Mouse (Mus musculus) embryonic stem cell, embryonic (primary cell): ENCODE results near the gene Cbx1.

Source experiments
- CTCF ChIA-PET, 4 experiments: fragments of 300-600 bp in 2 of 4; fragments of 350-600 bp in 2 of 4; sonication (Branson Sonifier 250); formaldehyde crosslinking; loops; one replicate each; lab custom pipeline; 2022; ENCODE audit warnings: inconsistent platforms in 2 of 4; lab: Charles Lee
- POLR2A ChIA-PET, 4 experiments: fragments of 300-600 bp in 2 of 4; fragments of 350-600 bp in 2 of 4; sonication (Branson Sonifier 250); formaldehyde crosslinking; loops; one replicate each; lab custom pipeline; 2022; ENCODE audit warnings: antibody characterized with exemption in 4 of 4, inconsistent platforms in 1 of 4; lab: Charles Lee

Cbx1 gene

GRCm38 (mm10) chr11:96830539-96831216, 41.8 kb downstream of the Cbx1 start:
- ChIA-PET POLR2A (interaction anchor here (0.5 to 14.8 kb wide), 60 partner anchors 8 to 870 kb away, joined by 3 to 288 read pairs (median 6); partner anchors contain the start of genes Cbx1 (in 2 of the 4), Snx11 (in 2 of the 4), Copz2 (in 1 of the 4) and Kpnb1 (in 1 of the 4)), CTCF (interaction anchor here in 2 of 4 experiments (0.5 to 1.6 kb wide), 6 partner anchors 20 to 483 kb away, joined by 3 to 9 read pairs (median 4); partner anchors contain the start of gene Cdk5rap3 (in 1 of the 2))

DNA sequence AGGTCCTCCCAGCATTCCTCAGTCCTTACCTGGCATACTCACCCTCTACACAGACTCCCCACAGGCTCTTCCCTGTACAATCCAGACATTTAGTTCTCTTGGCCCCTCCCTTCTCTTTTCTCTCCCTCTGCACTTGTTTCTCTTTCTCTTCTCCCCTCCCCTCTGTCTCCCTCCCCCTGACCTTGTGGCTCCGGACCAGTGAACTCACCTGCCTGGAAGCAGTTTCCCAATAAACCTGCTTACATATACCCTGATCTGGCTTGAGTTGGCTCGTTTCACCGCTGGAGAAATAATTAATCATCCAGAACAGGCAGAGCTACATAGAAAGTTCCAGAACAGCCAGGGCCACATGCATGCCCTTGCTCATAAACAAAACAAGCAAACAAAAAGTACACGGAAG, 42.6 kb downstream of the Cbx1 start:
- ChIA-PET POLR2A (interaction anchor here in 3 of 4 experiments (0.7 to 14.8 kb wide), 21 partner anchors 9 to 1511 kb away, joined by 3 to 288 read pairs (median 22); partner anchors contain the start of genes Cbx1 (in 2 of the 3) and Copz2 (in 1 of the 3)), CTCF (interaction anchor here in 2 of 4 experiments (0.5 to 1.6 kb wide), 3 partner anchors 30 to 482 kb away, joined by 3 to 9 read pairs (median 5); no protein-coding TSS in a partner anchor)

DNA sequence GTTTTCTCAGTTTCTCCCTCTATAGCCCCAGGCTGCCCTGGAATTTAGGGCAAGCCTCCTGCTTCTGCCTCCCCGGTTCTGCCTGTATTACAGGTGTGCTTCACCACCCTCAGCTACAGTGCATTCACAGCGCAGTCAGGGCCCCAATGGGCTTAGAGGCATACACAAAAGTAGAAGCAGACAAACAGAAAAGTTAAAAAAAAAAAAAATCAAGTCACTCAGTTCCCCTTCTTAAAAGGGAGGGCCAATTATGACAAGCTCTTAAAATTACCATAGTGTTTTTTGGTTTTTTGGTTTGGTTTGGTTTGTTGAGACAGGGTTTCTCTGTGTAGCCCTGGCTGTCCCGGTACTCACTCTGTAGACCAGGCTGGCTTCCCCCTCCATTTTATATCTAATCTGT, 43.6 kb downstream of the Cbx1 start:
- ChIA-PET CTCF (interaction anchor here (0.6 to 0.7 kb wide), 7 partner anchors 11 to 212 kb away, joined by 3 to 12 read pairs (median 3); no protein-coding TSS in a partner anchor), POLR2A (interaction anchor here (0.6 to 14.4 kb wide), 13 partner anchors 8 to 877 kb away, joined by 3 to 234 read pairs (median 5); no protein-coding TSS in a partner anchor)

GRCm38 (mm10) chr11:96832973-96833372, 44.0 kb downstream of the Cbx1 start:
- CTCF ChIA-PET, result interaction anchor here in 1 of 4 experiments (0.6 kb wide), 2 partner anchors 37 to 118 kb away, joined by 3 to 12 read pairs; no protein-coding TSS in a partner anchor
- POLR2A ChIA-PET, result interaction anchor here in 2 of 4 experiments (0.5 to 14.4 kb wide), 10 partner anchors 7 to 1496 kb away, joined by 3 to 234 read pairs (median 6); no protein-coding TSS in a partner anchor

GRCm38 (mm10) chr11:96834127-96834526, 45.2 kb downstream of the Cbx1 start:
- ChIA-PET CTCF (interaction anchor here in 2 of 4 experiments (0.6 to 0.7 kb wide), 2 partner anchors 53 to 60 kb away, joined by 3 read pairs; no protein-coding TSS in a partner anchor), POLR2A (interaction anchor here in 3 of 4 experiments (0.6 to 14.4 kb wide), 15 partner anchors 9 to 118 kb away, joined by 3 to 234 read pairs (median 4); partner anchors contain the start of gene Copz2 (in 1 of the 3))

DNA sequence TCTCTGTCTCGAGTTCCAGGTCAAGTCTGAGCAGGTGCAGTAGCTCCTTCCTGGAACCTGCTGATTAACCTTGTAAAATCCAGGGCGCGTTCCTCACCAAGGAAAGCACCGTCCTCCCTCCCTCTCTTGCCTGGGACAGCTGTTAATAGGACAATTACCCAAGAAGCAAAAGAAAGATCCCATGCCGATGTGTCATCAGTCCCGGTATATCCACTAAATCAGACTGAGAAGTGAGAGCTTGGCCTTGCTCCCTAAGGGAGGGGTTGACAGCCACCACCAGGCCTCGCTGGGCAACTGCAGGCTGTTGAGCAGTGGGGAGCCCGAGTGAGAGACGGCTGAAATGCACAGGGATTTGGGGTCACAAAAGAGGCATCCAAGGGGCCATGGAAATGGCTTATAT, 48.4 kb downstream of the Cbx1 start:
- ChIA-PET POLR2A (interaction anchor here (0.5 to 14.4 kb wide), 21 partner anchors 9 to 790 kb away, joined by 3 to 234 read pairs (median 5); partner anchors contain the start of gene Copz2 (in 2 of the 4)), CTCF (interaction anchor here in 3 of 4 experiments (0.7 to 1.6 kb wide), 8 partner anchors 10 to 533 kb away, joined by 3 to 6 read pairs (median 4); no protein-coding TSS in a partner anchor)

- ChIA-PET CTCF (interaction anchor here in 2 of 4 experiments (0.5 to 1.6 kb wide), 4 partner anchors 14 to 57 kb away, joined by 3 to 8 read pairs (median 4); no protein-coding TSS in a partner anchor), POLR2A (interaction anchor here in 2 of 4 experiments (0.5 to 14.4 kb wide), 13 partner anchors 8 to 139 kb away, joined by 3 to 234 read pairs (median 8); partner anchors contain the start of genes Copz2 (in 2 of the 2) and Nfe2l1 (in 2 of the 2))
These were observed 49.4 kb downstream of the Cbx1 start for GRCm38 (mm10) chr11:96838341-96838740.

- CTCF ChIA-PET, result interaction anchor here (0.6 to 2.1 kb wide), 4 partner anchors 8 to 124 kb away, joined by 3 to 10 read pairs (median 6); no protein-coding TSS in a partner anchor
These were observed 50.5 kb downstream of the Cbx1 start for GRCm38 (mm10) chr11:96839428-96839827.

GRCm38 (mm10) chr11:96839877-96840276, 51.0 kb downstream of the Cbx1 start:
- ChIA-PET CTCF (interaction anchor here in 3 of 4 experiments (0.9 to 2.1 kb wide), 5 partner anchors 8 to 83 kb away, joined by 3 to 8 read pairs (median 4); no protein-coding TSS in a partner anchor), POLR2A (interaction anchor here (0.7 to 14.4 kb wide), 22 partner anchors 8 to 201 kb away, joined by 3 to 234 read pairs (median 6); partner anchors contain the start of genes Copz2 (in 3 of the 4), Nfe2l1 (in 3 of the 4), Lrrc46 (in 1 of the 4) and Mrpl10 (in 1 of the 4))

More at GRCm38 (mm10) chr11:96839428-96839827, 50.5 kb downstream of the Cbx1 start:
- POLR2A ChIA-PET, result interaction anchor here (0.5 to 14.4 kb wide), 18 partner anchors 9 to 471 kb away, joined by 3 to 234 read pairs (median 7); partner anchors contain the start of genes Nfe2l1 (in 3 of the 4) and Copz2 (in 2 of the 4)

DNA sequence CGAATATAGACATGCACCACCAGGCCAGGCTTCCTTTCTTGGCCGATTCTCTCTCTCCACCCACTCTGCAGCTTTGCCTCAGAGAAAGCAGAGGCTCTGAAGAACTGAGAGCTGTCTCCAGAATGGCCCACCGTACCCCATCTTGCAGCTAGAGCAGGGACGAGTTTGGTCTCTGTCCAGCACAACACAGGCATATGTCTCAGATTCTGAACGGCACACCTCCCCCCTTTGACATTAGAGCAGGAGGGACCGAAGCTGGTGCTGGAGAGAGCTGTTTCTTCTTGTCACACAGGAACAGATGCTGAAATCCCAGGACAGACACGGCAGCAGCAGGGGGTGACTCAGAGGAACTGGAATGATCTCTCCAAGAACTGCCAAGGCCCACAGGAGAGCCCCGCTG, 51.4 kb downstream of the Cbx1 start:
- CTCF ChIA-PET, result interaction anchor here (0.6 to 2.1 kb wide), 7 partner anchors 7 to 691 kb away, joined by 3 to 8 read pairs (median 3); no protein-coding TSS in a partner anchor
- POLR2A ChIA-PET, result interaction anchor here (0.7 to 14.4 kb wide), 24 partner anchors 8 to 201 kb away, joined by 3 to 234 read pairs (median 5); partner anchors contain the start of genes Copz2 (in 3 of the 4), Nfe2l1 (in 3 of the 4), Cbx1 (in 1 of the 4) and Lrrc46 (in 1 of the 4)

DNA sequence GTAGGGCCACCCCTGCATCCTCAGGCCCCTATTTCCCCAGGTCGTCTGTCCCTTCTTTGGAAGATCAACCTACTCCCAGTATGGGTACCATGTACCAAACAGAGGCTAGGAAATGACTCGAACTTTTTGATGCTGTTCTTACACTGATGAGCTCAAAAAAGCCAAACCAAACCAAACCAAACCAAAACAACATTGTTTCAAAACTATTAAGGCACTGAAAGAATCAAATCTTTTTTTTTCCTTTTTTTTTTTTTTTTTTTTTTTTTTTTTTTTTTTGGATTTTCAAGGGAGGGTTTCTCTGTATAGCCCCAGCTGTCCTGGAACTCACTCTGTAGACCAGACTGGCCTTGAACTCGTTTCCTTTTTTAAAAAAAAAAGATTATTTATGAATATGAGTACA, 54.7 kb downstream of the Cbx1 start:
- POLR2A ChIA-PET, result interaction anchor here (0.6 to 6.2 kb wide), 9 partner anchors 11 to 1354 kb away, joined by 3 to 44 read pairs (median 3); partner anchors contain the start of gene Nfe2l1 (in 2 of the 4)
- CTCF ChIA-PET, result interaction anchor here in 2 of 4 experiments (0.6 to 1.3 kb wide), 3 partner anchors 18 to 115 kb away, joined by 3 to 7 read pairs (median 4); no protein-coding TSS in a partner anchor

DNA sequence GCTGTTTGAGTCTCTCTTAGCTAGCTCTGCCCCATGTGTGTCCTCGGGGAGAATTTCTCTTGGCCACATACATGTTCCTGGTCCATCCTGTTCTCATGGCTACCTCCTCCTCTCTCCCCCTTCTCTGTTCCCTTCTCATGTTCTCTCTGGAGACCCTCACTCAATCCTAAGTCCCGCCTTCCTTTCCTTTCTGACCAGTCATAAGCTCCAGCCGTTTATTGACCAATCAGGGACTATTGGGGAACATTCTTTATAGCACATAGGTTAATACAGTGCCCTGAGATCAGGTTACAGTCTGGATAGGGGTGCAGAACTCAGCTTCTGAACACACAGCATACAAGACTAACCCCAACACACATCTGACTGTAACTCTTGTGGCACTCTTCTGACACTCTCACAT, 58.3 kb downstream of the Cbx1 start:
- CTCF ChIA-PET, result interaction anchor here in 3 of 4 experiments (0.6 to 1.7 kb wide), 18 partner anchors 8 to 119 kb away, joined by 3 to 14 read pairs (median 4); partner anchors contain the start of gene Snx11 (in 1 of the 3)
- POLR2A ChIA-PET, result interaction anchor here in 3 of 4 experiments (0.6 to 7.8 kb wide), 41 partner anchors 9 to 239 kb away, joined by 3 to 132 read pairs (median 4); partner anchors contain the start of gene Nfe2l1 (in 2 of the 3)

GRCm38 (mm10) chr11:96848694-96849093, 59.8 kb downstream of the Cbx1 start:
- ChIA-PET CTCF (interaction anchor here (0.5 to 2.8 kb wide), 6 partner anchors 9 to 121 kb away, joined by 3 to 17 read pairs (median 4); no protein-coding TSS in a partner anchor), POLR2A (interaction anchor here (0.6 to 7.8 kb wide), 21 partner anchors 8 to 592 kb away, joined by 3 to 132 read pairs (median 4); partner anchors contain the start of gene Nfe2l1 (in 2 of the 4))

GRCm38 (mm10) chr11:96849145-96849544, 60.2 kb downstream of the Cbx1 start:
- ChIA-PET POLR2A (interaction anchor here (0.6 to 7.8 kb wide), 17 partner anchors 9 to 591 kb away, joined by 3 to 132 read pairs (median 5); partner anchors contain the start of gene Nfe2l1 (in 1 of the 4)), CTCF (interaction anchor here (0.5 to 2.8 kb wide), 6 partner anchors 12 to 577 kb away, joined by 3 to 17 read pairs (median 4); no protein-coding TSS in a partner anchor)

DNA sequence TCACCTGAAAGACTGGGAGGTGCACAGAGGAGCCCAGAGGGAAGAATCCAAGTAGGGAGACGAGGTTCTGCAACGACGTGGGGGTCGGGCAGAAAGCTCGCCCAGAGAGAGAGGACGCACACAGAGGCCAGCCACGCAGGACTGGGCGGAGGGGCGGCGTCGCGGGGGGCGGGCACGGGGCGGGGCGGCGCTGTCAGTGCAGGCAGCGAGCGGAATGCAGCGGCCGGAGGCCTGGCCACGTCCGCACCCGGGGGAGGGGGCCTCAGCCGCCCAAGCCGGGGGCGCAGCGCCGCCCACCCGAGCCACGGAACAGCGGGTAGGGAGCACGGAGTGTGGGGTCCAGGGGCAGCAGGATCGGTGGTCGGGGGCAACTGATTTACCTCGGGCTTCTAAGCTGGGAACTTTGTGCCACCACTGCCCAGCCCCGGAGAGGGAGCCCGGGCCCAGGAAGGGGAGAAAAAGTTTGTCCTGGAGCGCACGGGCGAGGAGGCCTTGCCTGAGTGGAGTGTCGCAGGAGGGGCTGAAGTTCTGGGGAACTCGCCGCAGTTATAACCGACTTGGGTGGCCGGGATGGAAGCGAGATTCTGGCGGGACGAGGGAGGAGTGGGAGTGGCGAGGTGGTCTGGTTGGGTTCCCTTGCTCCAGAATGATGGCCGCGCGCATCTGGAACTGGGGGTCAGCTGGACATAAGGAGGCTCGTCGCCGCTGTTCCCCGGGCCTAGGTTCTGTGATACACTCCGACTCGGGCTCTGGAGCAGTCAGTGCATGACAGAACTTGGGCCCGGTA, 60.9 kb downstream of the Cbx1 start, which contains the start of gene Copz2:
Gene Copz2 (plus strand): TSS at position 190 of the 787 bp plus-strand sequence.
- ChIA-PET CTCF (interaction anchor here in 3 of 4 experiments (0.5 to 2.8 kb wide), 8 partner anchors 12 to 578 kb away, joined by 3 to 17 read pairs (median 3); partner anchors contain the start of gene Snx11 (in 1 of the 3)), POLR2A (interaction anchor here (0.6 to 7.8 kb wide), 37 partner anchors 10 to 814 kb away, joined by 3 to 132 read pairs (median 5); partner anchors contain the start of genes Nfe2l1 (in 3 of the 4), Cbx1 (in 1 of the 4), Mllt6 (in 1 of the 4) and Snx11 (in 1 of the 4))
